Mouse (Mus musculus) liver, embryonic 11.5 days (tissue): ENCODE data around the gene Oaz2. TPM values are rescaled to one million over a fixed set of nuclear protein-coding genes. Genes with fewer than 3 reads are reported as not detected.

Experiments
- ATAC-seq: fragments of 200-750 bp; cut with Nextera tagmentation; replicated peaks from 2 replicates; pipeline ENCODE4 v1.8.0; 2017; ENCODE audit warnings: moderate number of reproducible peaks, mild to moderate bottlenecking, moderate TSS enrichment, moderate library complexity; ENCODE audit not compliant: low FRiP score
- DNase-seq: peaks from one replicate; pipeline ENCODE4 v3.0.0-alpha.2; 2017; ENCODE audit warnings: low spot score
- H3K27ac ChIP-seq: fragments of 300-500 bp; sonication (generic); 2 replicates; pipeline ENCODE4 v1.5.1; 2014; ENCODE audit warnings: mild to moderate bottlenecking, low read depth, low read length, control low read depth
- H3K27me3 ChIP-seq: fragments of 300-500 bp; sonication (generic); replicated peaks from 2 replicates; pipeline ENCODE4 v1.6.1; 2014; ENCODE audit warnings: low read length, mixed read lengths; ENCODE audit not compliant: control insufficient read depth, insufficient read depth
- H3K36me3 ChIP-seq: fragments of 300-500 bp; sonication (generic); 2 replicates; pipeline ENCODE4 v1.6.1; 2014; ENCODE audit warnings: mild to moderate bottlenecking, low read length, moderate library complexity, mixed read lengths; ENCODE audit not compliant: control insufficient read depth, insufficient read depth
- H3K4me1 ChIP-seq: fragments of 300-500 bp; sonication (generic); replicated peaks from 2 replicates; pipeline ENCODE4 v1.6.1; 2014; ENCODE audit warnings: low read length, mixed read lengths; ENCODE audit not compliant: control insufficient read depth, insufficient read depth
- H3K4me2 ChIP-seq: fragments of 300-500 bp; sonication (generic); 2 replicates; pipeline ENCODE4 v1.6.1; 2014; ENCODE audit warnings: mild to moderate bottlenecking, control low read depth, moderate library complexity
- H3K4me3 ChIP-seq: fragments of 300-500 bp; sonication (generic); 2 replicates; pipeline ENCODE4 v1.5.1; 2014; ENCODE audit warnings: low read depth, low read length, control low read depth
- H3K9ac ChIP-seq: fragments of 300-500 bp; sonication (generic); 2 replicates; pipeline ENCODE4 v1.6.1; 2014; ENCODE audit warnings: low read depth, low read length, control low read depth
- H3K9me3 ChIP-seq: fragments of 300-500 bp; sonication (generic); 2 replicates; pipeline ENCODE4 v1.6.1; 2016; ENCODE audit warnings: low read length, inconsistent platforms, mixed read lengths; ENCODE audit not compliant: control insufficient read depth
- WGBS: fragments of 180-500 bp; shearing (Covaris S2); extraction: QIAGEN DNeasy Blood & Tissue Kit; methylation state at CpG from one replicate; pipeline ENCODE4 v1.1.7; 2014; 5-methylcytosine and 5-hydroxymethylcytosine counted together
- polyA plus RNA-seq: library from polyadenylated mRNA; unstranded; fragments of >200 nt; fragmentation: Nextera tagmentation; extraction: Ambion mirVana; gene quantifications from 2 replicates; pipeline ENCODE4 v1.2.1, GENCODE M21; 2014

Oaz2 gene
- polyA plus RNA-seq, 1 experiment from 2014 or later = 123 TPM

DNA sequence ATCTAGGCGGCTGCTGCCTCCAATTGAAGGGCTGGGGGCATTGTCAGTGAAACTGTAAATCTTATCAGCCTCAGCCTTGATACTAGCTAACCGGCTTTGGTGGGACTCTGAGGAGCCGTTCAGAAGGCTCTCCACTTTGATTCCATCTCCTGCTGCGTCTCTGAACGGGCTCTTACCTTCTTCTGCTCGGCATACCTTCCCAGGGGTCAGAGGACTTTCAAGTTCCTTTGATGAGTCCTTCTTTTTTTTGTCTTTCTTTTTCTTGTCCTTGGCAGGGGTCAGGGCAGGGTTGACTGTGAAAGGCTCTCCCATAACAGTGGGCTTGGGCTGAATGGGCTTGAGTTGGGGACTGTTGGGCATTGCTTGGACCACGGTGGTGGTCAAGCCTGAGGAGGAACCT, 35.4 kb downstream of the Oaz2 start:
- Histone ChIP-seq H3K9me3 (no peaks in the 10 kb centered on the region), H3K27ac (no peak overlapping the region), H3K36me3 (peaks cover 25% of the 10 kb centered on the region; the same call in 1 of the 2 replicates), H3K9ac (no peak overlapping the region), H3K27me3 (no peaks in the 10 kb centered on the region), H3K4me2 (no peak overlapping the region), H3K4me1 (no peaks in the 10 kb centered on the region), H3K4me3 (no peak overlapping the region)
- ATAC-seq (no peak), DNase-seq (no peak)
- WGBS = 87% methylated on average over 7 of the region's 7 CpGs

DNA sequence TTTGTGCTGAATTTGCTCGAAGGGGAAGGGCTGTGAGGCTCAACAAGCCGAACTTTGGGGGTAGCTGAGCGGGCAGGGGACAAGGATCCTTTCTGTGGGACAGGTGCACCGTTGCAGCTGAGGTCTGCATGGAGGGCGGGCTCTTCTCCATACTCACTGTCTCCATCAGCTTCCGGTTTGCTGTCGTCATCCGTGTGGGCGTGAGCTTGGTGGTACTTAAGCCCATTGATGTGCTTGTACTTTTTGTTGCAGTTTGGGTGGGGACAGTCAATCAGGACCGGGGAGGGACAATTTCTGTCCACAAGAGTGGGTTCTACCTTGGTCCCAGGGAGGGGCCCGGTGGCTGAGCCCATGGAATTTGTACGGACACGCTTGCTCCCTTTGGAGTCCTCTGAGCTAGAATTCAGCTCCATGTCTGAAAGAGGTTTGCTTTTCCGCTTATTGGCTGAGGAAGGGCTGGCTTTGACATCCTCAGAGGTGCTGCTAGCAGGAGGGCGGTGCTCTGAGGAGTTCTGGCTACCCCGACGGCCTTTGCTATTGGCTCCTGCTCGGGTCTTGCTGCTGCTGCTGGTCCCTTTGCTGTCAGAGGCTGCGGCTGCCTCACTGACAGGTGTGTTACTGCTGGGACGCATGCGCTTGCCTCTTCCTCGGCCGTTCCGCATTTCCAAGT, 36.3 kb downstream of the Oaz2 start:
- DNase-seq = no peak
- no peak overlapping the region for H3K4me2 ChIP-seq
- H3K27me3 ChIP-seq = no peaks in the 10 kb centered on the region
- no peak overlapping the region for H3K4me3 ChIP-seq
- H3K9ac ChIP-seq = no peak overlapping the region
- ATAC-seq = no peak
- no peak overlapping the region for H3K27ac ChIP-seq
- no peaks in the 10 kb centered on the region for H3K9me3 ChIP-seq
- peaks cover 25% of the 10 kb centered on the region; the same call in 1 of the 2 replicates for H3K36me3 ChIP-seq
- 91% methylated on average over 24 of the region's 24 CpGs for WGBS
- H3K4me1 ChIP-seq = no peaks in the 10 kb centered on the region

GRCm38 (mm10) chr9:65718195-65718594, 50.4 kb downstream of the Oaz2 start:
- Histone ChIP-seq H3K27ac (no peak overlapping the region), H3K9me3 (no peaks in the 10 kb centered on the region), H3K4me1 (no peaks in the 10 kb centered on the region), H3K4me3 (no peak overlapping the region), H3K27me3 (no peaks in the 10 kb centered on the region), H3K9ac (no peak overlapping the region), H3K4me2 (no peak overlapping the region), H3K36me3 (no peaks in the 10 kb centered on the region)
- 91% methylated on average over 5 of the region's 5 CpGs for WGBS
- ATAC-seq (no peak), DNase-seq (no peak)

- Histone ChIP-seq H3K27me3 (no peaks in the 10 kb centered on the region), H3K36me3 (no peaks in the 10 kb centered on the region), H3K4me2 (no peak overlapping the region), H3K27ac (no peak overlapping the region), H3K9ac (no peak overlapping the region), H3K9me3 (no peaks in the 10 kb centered on the region), H3K4me1 (peaks cover 10% of the 10 kb centered on the region; the same call in 1 of the 2 replicates), H3K4me3 (no peak overlapping the region)
- WGBS = 61% methylated on average over 10 of the region's 10 CpGs
- ATAC-seq (no peak), DNase-seq (no peak)
Measured at GRCm38 (mm10) chr9:65721161-65721566, 53.4 kb downstream of the Oaz2 start.

DNA sequence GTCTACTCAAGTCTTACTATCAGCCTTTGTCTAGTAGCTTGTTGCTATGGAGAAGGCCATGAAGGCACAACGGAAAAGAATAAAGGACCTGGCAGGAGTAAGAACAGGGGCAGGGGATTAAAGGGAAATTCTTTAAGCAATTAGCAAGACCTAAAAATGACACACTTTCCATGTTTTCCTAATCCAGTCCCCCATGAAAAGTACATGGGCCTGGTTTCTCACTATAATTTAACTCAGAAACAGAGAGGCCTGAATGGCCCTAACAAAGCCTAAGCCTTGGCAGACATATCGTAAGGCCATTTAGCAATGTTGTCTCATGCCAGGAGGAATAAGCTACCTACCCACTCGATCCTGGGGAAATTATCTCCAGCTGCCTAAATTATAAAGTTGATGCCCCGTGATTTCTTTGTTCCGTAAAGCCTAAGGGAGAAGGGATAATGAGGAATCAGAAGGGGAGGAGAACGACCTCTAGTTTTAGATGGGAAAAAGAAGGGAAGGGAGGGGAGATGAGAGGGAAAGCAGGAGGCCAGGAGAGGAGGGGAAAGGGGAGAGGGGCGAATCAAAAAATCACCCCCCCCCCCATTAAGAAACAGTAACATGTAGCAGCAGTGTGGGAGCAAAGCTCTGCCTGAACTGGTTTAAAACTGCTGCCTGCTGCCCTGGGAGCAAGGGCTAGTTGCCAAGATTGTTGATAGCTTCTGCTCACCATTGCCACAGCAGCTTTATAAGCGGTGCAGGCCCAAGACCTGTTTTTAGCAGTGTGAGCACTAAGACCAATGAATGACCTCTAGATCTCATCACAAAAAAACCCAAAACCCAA, 56.9 kb downstream of the Oaz2 start:
- peaks cover 10% of the 10 kb centered on the region; the same call in 1 of the 2 replicates for H3K4me1 ChIP-seq
- H3K4me3 ChIP-seq = no peak overlapping the region
- ATAC-seq = no peak
- DNase-seq = no peak
- peaks cover 2% of the 10 kb centered on the region; the same call in 1 of the 2 replicates for H3K36me3 ChIP-seq
- no peaks in the 10 kb centered on the region for H3K9me3 ChIP-seq
- H3K9ac ChIP-seq = no peak overlapping the region
- no peak overlapping the region for H3K27ac ChIP-seq
- 80% methylated on average over 8 of the region's 8 CpGs for WGBS
- no peak overlapping the region for H3K4me2 ChIP-seq
- no peaks in the 10 kb centered on the region for H3K27me3 ChIP-seq

DNA sequence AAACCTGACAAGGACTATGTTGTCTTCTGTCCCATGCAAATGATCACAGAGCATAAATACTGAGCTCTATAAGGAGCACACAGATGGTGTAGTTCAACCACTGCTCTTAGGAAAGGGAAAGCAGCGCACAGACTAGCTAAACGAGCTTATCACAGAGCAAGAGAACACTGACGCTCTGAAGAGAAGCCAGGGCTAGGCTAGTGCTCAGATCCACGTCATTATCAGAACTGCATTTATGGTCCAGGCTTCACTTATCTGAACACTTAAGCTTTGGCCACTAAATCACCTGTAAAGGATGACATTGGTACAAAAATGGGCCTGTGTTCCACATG, 57.5 kb downstream of the Oaz2 start:
- ATAC-seq (no peak), DNase-seq (no peak)
- Histone ChIP-seq H3K36me3 (peaks cover 2% of the 10 kb centered on the region; the same call in 1 of the 2 replicates), H3K9ac (no peak overlapping the region), H3K27me3 (no peaks in the 10 kb centered on the region), H3K4me2 (no peak overlapping the region), H3K27ac (no peak overlapping the region), H3K4me3 (no peak overlapping the region), H3K9me3 (no peaks in the 10 kb centered on the region), H3K4me1 (peaks cover 10% of the 10 kb centered on the region; the same call in 1 of the 2 replicates)
- 41% methylated on average over 4 of the region's 4 CpGs for WGBS

DNA sequence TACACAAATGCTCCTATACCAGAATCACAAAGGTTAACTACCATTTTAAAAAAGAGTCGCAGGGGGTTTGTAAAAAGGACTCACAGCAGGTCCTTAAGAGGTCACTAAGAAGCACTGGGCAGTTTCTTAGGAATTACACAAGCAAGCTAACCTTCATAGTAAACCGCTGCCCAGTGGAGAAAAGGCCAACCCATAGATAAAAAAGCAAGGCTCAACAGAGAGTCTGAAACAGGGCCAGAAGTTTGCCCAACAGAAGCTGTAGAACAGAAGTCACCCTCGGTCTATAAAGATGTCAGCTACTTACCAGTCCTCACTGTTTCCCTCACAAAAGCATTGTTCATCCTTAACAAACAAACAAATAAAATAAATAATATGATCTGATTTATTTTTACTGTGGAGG, 58.6 kb downstream of the Oaz2 start:
- WGBS = 92% methylated on average over 3 of the region's 3 CpGs
- no peaks in the 10 kb centered on the region for H3K27me3 ChIP-seq
- H3K4me3 ChIP-seq = no peak overlapping the region
- DNase-seq (no peak), ATAC-seq (no peak)
- no peak overlapping the region for H3K9ac ChIP-seq
- no peak overlapping the region for H3K4me2 ChIP-seq
- no peaks in the 10 kb centered on the region for H3K9me3 ChIP-seq
- H3K27ac ChIP-seq = no peak overlapping the region
- peaks cover 10% of the 10 kb centered on the region; the same call in 1 of the 2 replicates for H3K4me1 ChIP-seq
- peaks cover 5% of the 10 kb centered on the region; the same call in 1 of the 2 replicates for H3K36me3 ChIP-seq

DNA sequence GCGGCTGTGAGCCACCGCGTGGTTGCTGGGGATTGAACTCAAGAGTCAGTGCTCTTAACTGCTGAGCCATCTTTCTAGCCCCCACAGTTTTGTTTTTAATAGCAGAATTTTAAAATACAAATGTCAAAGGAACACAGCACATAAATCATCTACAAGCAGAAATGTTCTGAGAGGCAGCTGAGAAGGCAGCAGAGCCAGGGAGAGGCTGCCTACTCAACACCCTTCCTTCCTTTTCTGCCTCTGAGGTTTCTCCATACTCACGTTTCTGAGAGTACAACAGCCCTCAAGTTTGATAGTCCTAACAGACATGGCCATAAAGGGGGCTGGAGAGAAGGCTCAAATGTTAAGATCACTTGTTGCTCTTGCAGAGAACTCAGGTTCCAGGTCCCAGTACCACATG, 59.7 kb downstream of the Oaz2 start:
- 83% methylated on average over 4 of the region's 4 CpGs for WGBS
- no peak overlapping the region for H3K27ac ChIP-seq
- no peaks in the 10 kb centered on the region for H3K27me3 ChIP-seq
- H3K9ac ChIP-seq = no peak overlapping the region
- H3K9me3 ChIP-seq = no peaks in the 10 kb centered on the region
- DNase-seq (no peak), ATAC-seq (no peak)
- H3K4me2 ChIP-seq = no peak overlapping the region
- H3K4me3 ChIP-seq = no peak overlapping the region
- peaks cover 10% of the 10 kb centered on the region; the same call in 1 of the 2 replicates for H3K4me1 ChIP-seq
- H3K36me3 ChIP-seq = peaks cover 5% of the 10 kb centered on the region; the same call in 1 of the 2 replicates
